Mouse (Mus musculus) midbrain, embryonic 16.5 days (tissue): ENCODE measurements around the gene Wdr20. TPM values are rescaled to one million over a fixed set of nuclear protein-coding genes. Genes with fewer than 3 reads are reported as not detected.

Experiments
- ATAC-seq: fragments of 200-750 bp; cut with Nextera tagmentation; 2 replicates; pipeline ENCODE4 v1.8.0; 2017; ENCODE audit warnings: moderate TSS enrichment
- H3K27ac ChIP-seq: fragments of 300-500 bp; sonication (generic); 2 replicates; pipeline ENCODE4 v1.5.1; 2014; ENCODE audit warnings: mild to moderate bottlenecking, low read length, mixed read lengths
- H3K27me3 ChIP-seq: fragments of 300-500 bp; sonication (generic); 2 replicates; pipeline ENCODE4 v1.6.1; 2014; ENCODE audit warnings: low read depth, low read length, mixed read lengths; ENCODE audit not compliant: control insufficient read depth, insufficient read depth
- H3K36me3 ChIP-seq: fragments of 300-500 bp; sonication (generic); 2 replicates; pipeline ENCODE4 v1.6.1; 2014; ENCODE audit warnings: mild to moderate bottlenecking, low read length, moderate library complexity, mixed read lengths; ENCODE audit not compliant: control insufficient read depth, insufficient read depth
- H3K4me1 ChIP-seq: fragments of 300-500 bp; sonication (generic); 2 replicates; pipeline ENCODE4 v1.6.1; 2014; ENCODE audit warnings: mild to moderate bottlenecking, low read length, mixed read lengths; ENCODE audit not compliant: control insufficient read depth, insufficient read depth
- H3K4me2 ChIP-seq: fragments of 300-500 bp; sonication (generic); 2 replicates; pipeline ENCODE4 v1.6.1; 2014; ENCODE audit warnings: mild to moderate bottlenecking, low read length, mixed read lengths
- H3K4me3 ChIP-seq: fragments of 300-500 bp; sonication (generic); 2 replicates; pipeline ENCODE4 v1.5.1; 2014; ENCODE audit warnings: low read depth, mild to moderate bottlenecking, low read length, moderate library complexity, mixed read lengths
- H3K9ac ChIP-seq: fragments of 300-500 bp; sonication (generic); 2 replicates; pipeline ENCODE4 v1.6.1; 2014; ENCODE audit warnings: low read depth, low read length, mixed read lengths
- H3K9me3 ChIP-seq: fragments of 300-500 bp; sonication (generic); replicated peaks from 2 replicates; pipeline ENCODE4 v1.6.1; 2014; ENCODE audit warnings: mild to moderate bottlenecking, low read length, mixed read lengths; ENCODE audit not compliant: control insufficient read depth, poor library complexity, severe bottlenecking
- WGBS: fragments of 180-500 bp; shearing (Covaris S2); extraction: QIAGEN DNeasy Blood & Tissue Kit; methylation state at CpG from one replicate; pipeline ENCODE4 v1.1.7; 2014; 5-methylcytosine and 5-hydroxymethylcytosine counted together
- polyA plus RNA-seq: library from polyadenylated mRNA; unstranded; fragments of >200 nt; fragmentation: Nextera tagmentation; extraction: Ambion mirVana; gene quantifications from 2 replicates; pipeline ENCODE4 v1.2.1, GENCODE M21; 2015

The Wdr20 gene
- polyA plus RNA-seq, 1 experiment from 2014 or later = 23.4 TPM

GRCm38 (mm10) chr12:110835182-110835581, 97.4 kb downstream of the Wdr20 start:
- Histone ChIP-seq H3K27ac (no peak overlapping the region), H3K4me2 (no peak overlapping the region), H3K9me3 (no peaks in the 10 kb centered on the region), H3K27me3 (no peaks in the 10 kb centered on the region), H3K9ac (no peak overlapping the region), H3K36me3 (no peaks in the 10 kb centered on the region), H3K4me1 (peaks cover 9% of the 10 kb centered on the region), H3K4me3 (no peak overlapping the region)
- WGBS = 95% methylated on average over 3 of the region's 3 CpGs
- no peak for ATAC-seq

GRCm38 (mm10) chr12:110836729-110837128, 99.0 kb downstream of the Wdr20 start:
- WGBS = 41% methylated on average over 6 of the region's 6 CpGs
- peak overlapping the region; percentile 17; the same call in 1 of the 2 replicates for H3K27ac ChIP-seq
- H3K4me2 ChIP-seq = no peak overlapping the region
- no peaks in the 10 kb centered on the region for H3K9me3 ChIP-seq
- no peaks in the 10 kb centered on the region for H3K36me3 ChIP-seq
- no peak overlapping the region for H3K4me3 ChIP-seq
- no peaks in the 10 kb centered on the region for H3K27me3 ChIP-seq
- H3K4me1 ChIP-seq = peaks cover 12% of the 10 kb centered on the region
- no peak for ATAC-seq
- H3K9ac ChIP-seq = no peak overlapping the region

GRCm38 (mm10) chr12:110837192-110837841, 99.6 kb downstream of the Wdr20 start:
- no peaks in the 10 kb centered on the region for H3K9me3 ChIP-seq
- H3K4me3 ChIP-seq = no peak overlapping the region
- no peak for ATAC-seq
- peaks cover 12% of the 10 kb centered on the region for H3K4me1 ChIP-seq
- no peaks in the 10 kb centered on the region for H3K27me3 ChIP-seq
- no peaks in the 10 kb centered on the region for H3K36me3 ChIP-seq
- H3K4me2 ChIP-seq = no peak overlapping the region
- 40% methylated on average over 5 of the region's 5 CpGs for WGBS
- peak overlapping the region; percentile 17; the same call in 1 of the 2 replicates for H3K27ac ChIP-seq
- no peak overlapping the region for H3K9ac ChIP-seq

- Histone ChIP-seq H3K4me2 (no peak overlapping the region), H3K4me1 (peaks cover 12% of the 10 kb centered on the region), H3K9me3 (no peaks in the 10 kb centered on the region), H3K4me3 (no peak overlapping the region), H3K27me3 (no peaks in the 10 kb centered on the region), H3K27ac (no peak overlapping the region), H3K9ac (no peak overlapping the region), H3K36me3 (no peaks in the 10 kb centered on the region)
- ATAC-seq = no peak
- 82% methylated on average over 8 of the region's 8 CpGs for WGBS
Measured at GRCm38 (mm10) chr12:110837850-110838249, 100.1 kb downstream of the Wdr20 start.

- H3K9me3 ChIP-seq = no peaks in the 10 kb centered on the region
- H3K9ac ChIP-seq = peak within 1 kb of the TSS; percentile 65
- peaks cover 13% of the 10 kb centered on the region for H3K27me3 ChIP-seq
- peak within 1 kb of the TSS; percentile 59 for H3K4me3 ChIP-seq
- under 1% methylated on average over 69 of the region's 71 CpGs for WGBS
- no peaks in the 10 kb centered on the region for H3K36me3 ChIP-seq
- peaks cover 12% of the 10 kb centered on the region for H3K4me1 ChIP-seq
- ATAC-seq = peak; percentile 86
- H3K27ac ChIP-seq = peak within 1 kb of the TSS; percentile 65
- peak within 1 kb of the TSS; percentile 58 for H3K4me2 ChIP-seq
Measured at GRCm38 (mm10) chr12:110840348-110841198, 102.8 kb downstream of the Wdr20 start, which contains the start of gene Mok. Mok (minus strand) TSS chr12:110840939.

- Histone ChIP-seq H3K4me3 (no peak overlapping the region), H3K27ac (no peak overlapping the region), H3K9ac (no peak overlapping the region), H3K36me3 (no peaks in the 10 kb centered on the region), H3K27me3 (peaks cover 22% of the 10 kb centered on the region), H3K4me2 (no peak overlapping the region), H3K9me3 (no peaks in the 10 kb centered on the region), H3K4me1 (peaks cover 17% of the 10 kb centered on the region)
- no peak for ATAC-seq
- 81% methylated on average over 5 of the region's 5 CpGs for WGBS
Measured at GRCm38 (mm10) chr12:110841731-110842493, 104.2 kb downstream of the Wdr20 start.

GRCm38 (mm10) chr12:110843194-110844048, 105.7 kb downstream of the Wdr20 start:
- Histone ChIP-seq H3K9me3 (no peaks in the 10 kb centered on the region), H3K9ac (peak overlapping the region; percentile 43; the same call in 1 of the 2 replicates), H3K36me3 (no peaks in the 10 kb centered on the region), H3K4me2 (peak overlapping the region; percentile 57), H3K27me3 (peaks cover 22% of the 10 kb centered on the region), H3K4me3 (peak overlapping the region; percentile 25), H3K27ac (no peak overlapping the region), H3K4me1 (peaks cover 14% of the 10 kb centered on the region)
- 20% methylated on average over 32 of the region's 32 CpGs for WGBS
- ATAC-seq = 0 out of 2 replicates have a peak, but pooled peaks have one; percentile 11
